Mouse (Mus musculus) lung, embryonic 16.5 days (tissue): ENCODE results near the gene Tiparp. TPM values are rescaled to one million over a fixed set of nuclear protein-coding genes. Genes with fewer than 3 reads are reported as not detected.

ENCODE experiments used
- ATAC-seq: fragments of 200-750 bp; cut with Nextera tagmentation; 2 replicates; pipeline ENCODE4 v1.8.0; 2017; ENCODE audit warnings: low read depth, mild to moderate bottlenecking, moderate library complexity
- H3K27ac ChIP-seq: fragments of 300-500 bp; sonication (generic); 2 replicates; pipeline ENCODE4 v1.5.1; 2014; ENCODE audit warnings: mild to moderate bottlenecking, control low read depth, low read length
- H3K27me3 ChIP-seq: fragments of 300-500 bp; sonication (generic); 2 replicates; pipeline ENCODE4 v1.6.1; 2014; ENCODE audit warnings: low read depth, low read length, mixed read lengths; ENCODE audit not compliant: control insufficient read depth, insufficient read depth
- H3K36me3 ChIP-seq: fragments of 300-500 bp; sonication (generic); 2 replicates; pipeline ENCODE4 v1.6.1; 2014; ENCODE audit warnings: low read length; ENCODE audit not compliant: control insufficient read depth, insufficient read depth
- H3K4me1 ChIP-seq: fragments of 300-500 bp; sonication (generic); replicated peaks from 2 replicates; pipeline ENCODE4 v1.6.1; 2014; ENCODE audit warnings: low read length, mixed read lengths; ENCODE audit not compliant: control insufficient read depth, insufficient read depth
- H3K4me2 ChIP-seq: fragments of 300-500 bp; sonication (generic); 2 replicates; pipeline ENCODE4 v1.6.1; 2014; ENCODE audit warnings: low read depth, low read length, control low read depth
- H3K4me3 ChIP-seq: fragments of 300-500 bp; sonication (generic); 2 replicates; pipeline ENCODE4 v1.5.1; 2014; ENCODE audit warnings: mild to moderate bottlenecking, low read length, control low read depth
- H3K9ac ChIP-seq: fragments of 300-500 bp; sonication (generic); 2 replicates; pipeline ENCODE4 v1.6.1; 2014; ENCODE audit warnings: low read length, control low read depth
- H3K9me3 ChIP-seq: fragments of 300-500 bp; sonication (generic); 2 replicates; pipeline ENCODE4 v1.6.1; 2016; ENCODE audit warnings: low read length; ENCODE audit not compliant: control insufficient read depth
- WGBS: fragments of 180-500 bp; shearing (Covaris S2); extraction: QIAGEN DNeasy Blood & Tissue Kit; methylation state at CpG from one replicate; pipeline ENCODE4 v1.1.7; 2014; 5-methylcytosine and 5-hydroxymethylcytosine counted together
- polyA plus RNA-seq: library from polyadenylated mRNA; unstranded; fragments of >200 nt; fragmentation: Nextera tagmentation; extraction: Ambion mirVana; gene quantifications from 2 replicates; pipeline ENCODE4 v1.2.1, GENCODE M21; 2015

The Tiparp gene
- polyA plus RNA-seq, 1 experiment from 2014 or later: 42.3 TPM

DNA sequence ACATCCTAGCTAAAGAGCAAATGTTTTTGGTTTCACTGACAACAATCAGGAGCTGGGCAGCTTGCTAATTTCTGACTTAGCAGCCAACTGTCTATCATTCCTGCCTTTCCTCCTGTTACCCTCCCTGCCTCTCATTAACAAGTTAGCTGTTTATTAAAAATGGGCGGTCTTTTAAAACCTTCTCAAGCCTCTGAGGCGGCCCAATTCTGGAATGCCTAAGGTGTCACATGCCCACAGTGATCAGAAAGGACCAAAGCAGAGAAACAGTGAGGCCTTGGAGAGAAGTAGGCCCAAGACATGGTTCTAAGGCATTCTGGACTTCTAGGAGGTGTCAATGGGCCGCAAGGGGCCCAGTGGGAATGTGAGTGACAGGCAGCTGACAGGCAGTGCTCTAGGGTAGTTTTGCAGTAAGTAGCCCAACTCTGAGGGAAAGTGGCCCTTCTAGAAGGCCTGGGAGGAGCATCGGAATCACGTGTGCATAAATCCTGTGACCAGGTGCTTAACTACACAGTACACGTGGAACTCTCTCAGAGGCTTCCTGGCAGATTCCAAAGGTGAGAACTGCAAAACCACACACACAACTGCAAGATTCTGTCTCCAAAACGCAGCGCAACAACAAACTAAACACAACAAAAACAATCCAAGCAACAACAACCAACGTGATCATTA, 37.6 kb downstream of the Tiparp start:
- Histone ChIP-seq H3K36me3 (no peaks in the 10 kb centered on the region), H3K27me3 (no peaks in the 10 kb centered on the region), H3K9ac (no peak overlapping the region), H3K4me2 (no peak overlapping the region), H3K9me3 (no peaks in the 10 kb centered on the region), H3K4me1 (peaks cover 19% of the 10 kb centered on the region), H3K27ac (no peak overlapping the region), H3K4me3 (no peak overlapping the region)
- WGBS: 55% methylated on average over 9 of the region's 9 CpGs
- ATAC-seq: no peak

DNA sequence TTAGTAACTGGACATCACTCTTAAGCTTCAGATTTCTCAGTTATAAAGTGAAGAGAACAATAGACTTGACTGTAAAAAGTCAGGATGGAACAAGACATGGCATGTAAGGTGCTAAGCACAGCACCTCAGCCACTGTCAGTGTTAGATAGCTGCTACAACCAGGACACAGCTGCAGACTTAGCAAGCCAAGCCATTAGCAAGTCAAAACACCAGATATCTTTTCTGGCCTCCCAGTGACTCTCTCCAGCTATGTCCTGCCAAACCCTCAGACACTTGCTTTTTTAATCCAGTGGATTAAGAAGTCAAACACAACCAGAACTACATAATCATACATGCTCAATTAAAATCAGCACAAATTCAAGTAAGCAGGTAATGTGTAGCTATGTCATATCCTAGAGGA, 41.7 kb downstream of the Tiparp start:
- no peak for ATAC-seq
- Histone ChIP-seq H3K9me3 (no peaks in the 10 kb centered on the region), H3K36me3 (no peaks in the 10 kb centered on the region)

DNA sequence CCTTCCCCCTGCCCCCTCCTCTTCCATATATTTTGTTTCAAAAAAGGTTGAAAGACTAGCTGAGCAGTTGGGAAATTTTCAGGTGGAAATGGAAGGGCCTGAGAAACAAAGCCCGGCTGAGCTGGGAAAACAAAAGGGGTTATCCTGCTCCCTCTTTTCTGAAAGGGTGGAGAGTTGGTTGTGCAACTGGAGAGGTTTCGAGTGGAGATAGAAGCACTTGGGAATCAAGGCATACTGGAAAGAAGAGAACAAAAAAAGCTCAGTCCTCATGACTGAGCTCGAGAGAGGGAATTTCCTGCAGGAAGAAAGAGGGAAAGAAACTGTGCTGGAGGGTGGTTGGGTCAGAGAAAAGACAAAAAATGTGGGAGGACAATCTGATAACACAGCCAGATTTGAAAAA, 45.3 kb downstream of the Tiparp start:
- Histone ChIP-seq H3K27ac (peak overlapping the region; percentile 41), H3K9me3 (no peaks in the 10 kb centered on the region), H3K4me1 (no peaks in the 10 kb centered on the region), H3K9ac (no peak overlapping the region), H3K27me3 (no peaks in the 10 kb centered on the region), H3K4me3 (no peak overlapping the region), H3K4me2 (no peak overlapping the region), H3K36me3 (no peaks in the 10 kb centered on the region)
- 38% methylated on average over 3 of the region's 3 CpGs for WGBS
- peak; percentile 61 for ATAC-seq

More for the DNA sequence above, 41.7 kb downstream of the Tiparp start:
- H3K27ac ChIP-seq: no peak overlapping the region
- H3K27me3 ChIP-seq: no peaks in the 10 kb centered on the region
- H3K4me3 ChIP-seq: no peak overlapping the region
- H3K4me1 ChIP-seq: no peaks in the 10 kb centered on the region; the same call in 1 of the 2 replicates
- H3K4me2 ChIP-seq: no peak overlapping the region
- H3K9ac ChIP-seq: no peak overlapping the region

DNA sequence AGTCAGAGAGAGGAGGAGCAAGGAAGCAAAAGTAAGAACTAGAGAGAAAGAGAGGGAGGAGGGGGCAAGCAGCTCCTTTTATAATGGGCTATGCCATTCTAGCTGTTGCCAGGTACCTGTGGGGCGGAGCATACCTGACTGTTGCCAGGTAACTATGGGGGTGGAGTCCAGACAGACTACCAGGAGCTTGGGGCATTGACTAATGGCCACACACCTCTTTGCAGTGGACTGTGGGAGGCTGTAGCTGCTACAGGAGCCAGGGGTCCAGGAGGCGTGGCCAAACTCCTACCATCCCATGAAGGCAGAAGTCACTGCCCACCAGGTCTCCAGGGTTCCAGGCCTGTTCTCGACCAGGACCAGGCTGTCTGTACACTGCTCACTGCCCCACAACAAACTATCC, 49.4 kb downstream of the Tiparp start:
- 62% methylated on average over 3 of the region's 3 CpGs for WGBS
- Histone ChIP-seq H3K4me3 (no peak overlapping the region), H3K9me3 (no peaks in the 10 kb centered on the region), H3K27me3 (no peaks in the 10 kb centered on the region), H3K27ac (no peak overlapping the region), H3K4me2 (no peak overlapping the region), H3K36me3 (no peaks in the 10 kb centered on the region), H3K9ac (no peak overlapping the region), H3K4me1 (no peaks in the 10 kb centered on the region; the same call in 1 of the 2 replicates)
- no peak for ATAC-seq

DNA sequence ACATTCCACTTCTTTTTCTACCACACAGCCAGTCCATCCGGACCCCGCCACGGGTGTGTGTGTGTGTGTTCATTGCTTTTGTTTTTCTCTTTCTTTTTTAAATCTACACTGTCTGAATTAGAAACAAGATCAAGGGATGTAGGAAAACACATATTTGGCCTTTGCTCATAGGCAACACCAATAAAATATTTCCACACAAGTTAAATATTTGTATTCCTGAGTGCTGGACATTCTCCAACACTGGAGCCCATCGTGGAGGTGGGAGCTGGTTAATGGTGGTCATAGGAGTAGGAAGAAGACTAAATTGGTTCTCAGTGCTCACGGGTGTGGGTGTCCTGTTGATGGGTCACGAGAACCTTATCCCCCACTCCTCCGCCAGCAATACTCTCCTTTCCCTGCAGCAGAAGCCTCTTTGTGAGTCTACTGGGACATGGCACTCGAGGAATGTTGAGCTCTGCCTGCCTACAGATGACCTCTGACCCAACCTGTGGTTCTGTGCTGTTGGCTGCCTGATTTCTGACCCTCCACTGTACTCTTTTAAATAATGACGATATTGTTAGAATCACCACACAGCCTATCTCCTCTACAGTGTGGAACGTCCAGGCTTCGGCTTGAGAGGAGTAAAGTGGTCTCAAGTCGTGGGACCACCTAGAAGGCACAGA, 51.2 kb downstream of the Tiparp start:
- Histone ChIP-seq H3K9ac (no peak overlapping the region), H3K36me3 (no peaks in the 10 kb centered on the region)
- WGBS: 57% methylated on average over 12 of the region's 12 CpGs

DNA sequence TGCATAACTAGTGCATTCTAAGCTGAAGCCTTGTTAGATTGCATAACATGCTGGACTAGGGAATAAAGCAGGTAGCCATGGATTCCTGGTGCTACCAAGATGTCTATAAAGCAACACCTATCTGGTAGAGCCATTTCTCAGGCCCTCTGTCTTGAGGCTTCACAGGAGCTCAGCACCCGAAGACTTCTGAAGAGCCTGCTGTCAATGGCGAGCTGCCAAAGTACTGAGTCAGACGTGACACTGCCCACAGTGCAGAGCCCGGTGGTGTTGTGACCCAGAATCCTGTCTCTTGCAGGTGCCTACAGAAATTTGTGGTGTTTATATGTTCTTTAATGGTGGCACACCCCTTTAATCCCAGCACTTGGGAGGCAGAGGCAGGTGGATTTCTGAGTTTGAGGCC, 53.4 kb downstream of the Tiparp start:
- no peaks in the 10 kb centered on the region for H3K9me3 ChIP-seq
- 40% methylated on average over 4 of the region's 4 CpGs for WGBS
- no peaks in the 10 kb centered on the region for H3K36me3 ChIP-seq
- H3K4me2 ChIP-seq: no peak overlapping the region
- H3K27me3 ChIP-seq: no peaks in the 10 kb centered on the region
- no peak overlapping the region for H3K9ac ChIP-seq
- ATAC-seq: no peak
- H3K4me3 ChIP-seq: no peak overlapping the region
- H3K27ac ChIP-seq: no peak overlapping the region
- no peaks in the 10 kb centered on the region; the same call in 1 of the 2 replicates for H3K4me1 ChIP-seq

More for the DNA sequence above, 51.2 kb downstream of the Tiparp start:
- H3K9me3 ChIP-seq: no peaks in the 10 kb centered on the region
- no peak overlapping the region for H3K27ac ChIP-seq
- H3K4me1 ChIP-seq: no peaks in the 10 kb centered on the region; the same call in 1 of the 2 replicates
- H3K4me2 ChIP-seq: no peak overlapping the region
- H3K4me3 ChIP-seq: no peak overlapping the region
- H3K27me3 ChIP-seq: no peaks in the 10 kb centered on the region
- ATAC-seq: 0 out of 2 replicates have a peak, but pooled peaks have one; percentile 12

DNA sequence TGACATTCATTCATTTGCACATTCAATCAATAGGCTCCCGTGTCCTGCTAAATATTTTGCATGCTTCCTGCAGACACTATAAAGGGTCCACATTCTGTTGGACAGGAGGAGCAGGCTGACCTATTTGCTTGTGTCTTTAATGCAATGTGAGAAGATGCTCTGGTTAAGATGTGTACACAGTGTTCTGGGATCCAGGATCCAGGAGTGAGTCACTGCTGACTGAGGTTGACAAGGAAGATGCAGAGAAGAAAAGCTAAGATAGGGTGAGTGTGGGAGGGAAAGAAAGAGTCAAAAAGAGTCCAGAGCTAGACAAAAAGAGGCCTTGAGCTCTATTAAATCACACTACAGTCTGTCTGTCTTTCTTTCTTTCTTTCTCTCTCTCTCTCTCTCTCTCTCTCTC, 56.1 kb downstream of the Tiparp start:
- Histone ChIP-seq H3K4me2 (no peak overlapping the region), H3K9me3 (no peaks in the 10 kb centered on the region), H3K9ac (no peak overlapping the region), H3K27ac (no peak overlapping the region), H3K4me3 (no peak overlapping the region), H3K27me3 (no peaks in the 10 kb centered on the region), H3K36me3 (no peaks in the 10 kb centered on the region), H3K4me1 (peaks cover 4% of the 10 kb centered on the region)
- ATAC-seq: no peak
- WGBS: 82% methylated on average over 1 of the region's 1 CpGs

DNA sequence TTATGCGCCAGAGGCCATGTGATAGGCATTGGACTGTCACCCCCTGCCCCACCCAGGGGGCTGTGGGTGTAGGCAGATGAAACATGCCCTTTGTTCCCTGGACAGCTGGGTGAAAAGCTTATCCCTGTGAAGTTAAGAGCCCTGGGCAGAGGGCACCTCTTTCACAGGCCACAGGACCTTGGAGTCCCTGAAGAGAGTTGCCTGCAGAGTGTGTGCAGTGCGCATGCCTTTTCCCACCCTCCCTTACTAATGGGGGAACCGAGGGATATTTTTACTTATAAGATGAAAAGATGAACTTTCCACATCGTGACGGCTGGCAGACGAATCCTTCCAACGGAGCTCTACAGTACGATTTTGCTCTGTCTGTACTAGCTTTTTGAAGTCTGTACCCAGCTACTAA, 57.1 kb downstream of the Tiparp start:
- Histone ChIP-seq H3K36me3 (no peaks in the 10 kb centered on the region), H3K9me3 (no peaks in the 10 kb centered on the region), H3K4me1 (peaks cover 4% of the 10 kb centered on the region), H3K9ac (no peak overlapping the region), H3K27me3 (no peaks in the 10 kb centered on the region), H3K4me2 (no peak overlapping the region), H3K27ac (no peak overlapping the region), H3K4me3 (no peak overlapping the region)
- WGBS: 50% methylated on average over 8 of the region's 8 CpGs
- no peak for ATAC-seq

DNA sequence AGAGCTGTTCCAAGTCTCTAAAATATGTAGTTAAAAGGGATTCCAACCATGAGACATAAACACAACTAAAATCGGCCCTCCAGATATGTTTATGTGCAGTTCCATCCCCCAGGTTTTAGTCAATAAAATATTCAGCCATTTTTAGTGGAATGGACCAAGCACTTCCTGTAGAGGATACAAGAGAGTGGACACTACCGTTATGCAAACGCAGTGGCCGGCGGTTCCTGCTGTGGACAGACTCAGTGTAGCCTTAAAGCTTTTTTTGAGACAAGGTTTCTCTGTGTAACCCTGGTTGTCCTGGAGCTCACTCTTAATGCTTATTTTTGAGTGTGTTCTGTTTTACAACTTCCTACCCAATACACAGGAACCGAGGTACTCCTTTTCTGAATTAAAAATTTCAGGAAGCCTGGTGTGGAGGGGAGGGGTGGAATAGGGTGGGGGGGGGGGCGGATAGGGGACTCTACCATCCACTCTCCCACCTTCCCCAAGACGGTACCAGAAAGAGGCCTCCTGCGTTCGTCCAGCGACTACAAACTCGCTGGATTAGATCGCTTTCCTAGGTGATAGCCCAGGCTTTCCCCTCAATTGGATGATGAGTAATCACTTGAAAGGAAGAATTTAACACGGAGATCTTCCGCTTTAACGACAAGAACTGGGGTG, 57.7 kb downstream of the Tiparp start:
- no peaks in the 10 kb centered on the region for H3K9me3 ChIP-seq
- peak; percentile 35; the same call in 1 of the 2 replicates for ATAC-seq
- H3K27me3 ChIP-seq: no peaks in the 10 kb centered on the region
- H3K4me1 ChIP-seq: peaks cover 4% of the 10 kb centered on the region
- peak overlapping the region; percentile 54 for H3K4me2 ChIP-seq
- peak overlapping the region; percentile 33; the same call in 1 of the 2 replicates for H3K9ac ChIP-seq
- WGBS: 18% methylated on average over 16 of the region's 16 CpGs
- H3K36me3 ChIP-seq: no peaks in the 10 kb centered on the region
- no peak overlapping the region for H3K27ac ChIP-seq
- peak overlapping the region; percentile 23 for H3K4me3 ChIP-seq
